Mouse (Mus musculus) testis, adult 2 months (tissue): Measurements from ENCODE around the gene Tgfbi.

Source experiments
- CTCF ChIP-seq: fragments of 200-500 bp; IDR thresholded peaks from 2 replicates; pipeline ENCODE4 v1.5.1; 2012; ENCODE audit warnings: low read depth, mild to moderate bottlenecking, inconsistent platforms, low read length, moderate library complexity; ENCODE audit not compliant: control insufficient read depth, insufficient read depth, insufficient replicate concordance
- POLR2A ChIP-seq: fragments of 200-500 bp; IDR thresholded peaks from 2 replicates; pipeline ENCODE4 v1.6.1; 2012; ENCODE audit warnings: low read depth, mild to moderate bottlenecking, inconsistent platforms, low read length, moderate library complexity; ENCODE audit not compliant: control insufficient read depth

DNA sequence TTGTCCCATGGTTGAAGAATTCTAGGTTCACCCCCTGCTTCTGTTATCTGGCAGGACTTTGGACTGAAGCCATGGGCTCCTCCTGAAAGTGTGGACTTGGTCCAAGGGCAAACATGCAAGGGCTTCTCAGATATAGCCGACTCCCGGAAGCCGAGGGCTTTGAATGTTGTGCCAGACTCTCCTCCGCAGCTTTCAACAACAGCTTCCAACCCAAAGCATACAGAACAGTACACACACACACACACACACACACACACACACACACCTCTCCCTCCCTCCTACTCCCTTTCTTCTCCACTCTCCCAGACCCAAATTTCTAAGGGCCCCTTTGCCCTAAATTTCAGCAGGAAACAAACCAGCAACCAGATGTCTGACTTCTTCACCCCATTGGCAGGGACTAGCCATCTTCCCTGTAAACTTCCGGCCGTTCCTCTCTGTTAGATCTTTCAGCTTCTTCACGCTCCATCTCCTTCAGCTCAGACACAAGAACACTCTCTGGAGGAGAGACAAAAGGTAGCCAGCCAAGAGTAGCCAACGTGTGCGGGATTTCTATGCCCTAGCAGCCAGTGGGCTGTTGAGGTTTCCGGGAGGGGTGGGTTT is 69.0 kb downstream of the Tgfbi start:
- TF ChIP-seq CTCF (no peak), POLR2A (no peak)
